Mouse (Mus musculus) limb, embryonic 14.5 days (tissue): ENCODE data around the gene BC029722. TPM values are rescaled to one million over a fixed set of nuclear protein-coding genes. Genes with fewer than 3 reads are reported as not detected.
A peak's percentile ranks its signal among the peaks of the same experiment; 100 is the strongest.

Experiments used
- ATAC-seq: fragments of 200-750 bp; cut with Nextera tagmentation; 2 replicates; pipeline ENCODE4 v1.8.0; 2017; ENCODE audit warnings: low read depth, moderate number of reproducible peaks, moderate TSS enrichment; ENCODE audit not compliant: low FRiP score
- DNase-seq: peaks from one replicate; pipeline ENCODE4 v3.0.0-alpha.2; 2015; ENCODE audit warnings: low spot score
- H3K27ac ChIP-seq: fragments of 300-500 bp; sonication (generic); replicated peaks from 2 replicates; pipeline ENCODE4 v1.5.1; 2014; ENCODE audit warnings: low read depth, mild to moderate bottlenecking, low read length, moderate library complexity, mixed read lengths
- H3K27me3 ChIP-seq: fragments of 300-500 bp; sonication (generic); 2 replicates; pipeline ENCODE4 v1.6.1; 2014; ENCODE audit warnings: low read length, mixed read lengths; ENCODE audit not compliant: control insufficient read depth, insufficient read depth
- H3K36me3 ChIP-seq: fragments of 300-500 bp; sonication (generic); 2 replicates; pipeline ENCODE4 v1.6.1; 2014; ENCODE audit warnings: mild to moderate bottlenecking, low read length, moderate library complexity, mixed read lengths; ENCODE audit not compliant: control insufficient read depth, insufficient read depth
- H3K4me1 ChIP-seq: fragments of 300-500 bp; sonication (generic); 2 replicates; pipeline ENCODE4 v1.6.1; 2014; ENCODE audit warnings: antibody characterized with exemption, low read length, mixed read lengths; ENCODE audit not compliant: control insufficient read depth, insufficient read depth
- H3K4me2 ChIP-seq: fragments of 300-500 bp; sonication (generic); replicated peaks from 2 replicates; pipeline ENCODE4 v1.6.1; 2014; ENCODE audit warnings: low read depth, mild to moderate bottlenecking, low read length, moderate library complexity; ENCODE audit not compliant: severe bottlenecking
- H3K4me3 ChIP-seq: fragments of 300-500 bp; sonication (generic); replicated peaks from 2 replicates; pipeline ENCODE4 v1.5.1; 2014; ENCODE audit warnings: low read length
- H3K9ac ChIP-seq: fragments of 300-500 bp; sonication (generic); 2 replicates; pipeline ENCODE4 v1.6.1; 2014; ENCODE audit warnings: mild to moderate bottlenecking, low read depth, low read length, moderate library complexity; ENCODE audit not compliant: severe bottlenecking
- H3K9me3 ChIP-seq: fragments of 300-500 bp; sonication (generic); 2 replicates; pipeline ENCODE4 v1.6.1; 2016; ENCODE audit warnings: low read length; ENCODE audit not compliant: control insufficient read depth
- POLR2A ChIP-seq: fragments of 200-500 bp; IDR thresholded peaks from 2 replicates; pipeline ENCODE4 v1.8.0; 2012; ENCODE audit warnings: inconsistent platforms, mild to moderate bottlenecking, moderate library complexity, borderline replicate concordance; ENCODE audit not compliant: insufficient read depth, insufficient read length; ENCODE audit errors: extremely low read depth
- WGBS: fragments of 180-500 bp; shearing (Covaris S2); extraction: QIAGEN DNeasy Blood & Tissue Kit; methylation state at CpG from one replicate; pipeline ENCODE4 v1.1.7; 2014; 5-methylcytosine and 5-hydroxymethylcytosine counted together
- polyA plus RNA-seq, 2 experiments: library from polyadenylated mRNA; depleted of rRNA in 1 of 2; stranded (reverse) in 1 of 2; unstranded in 1 of 2; fragments of >200 nt; fragmentation: Nextera tagmentation in 1 of 2; extraction: Ambion mirVana in 1 of 2; gene quantifications; 2 replicates each; pipeline versions ENCODE4 v1.2.1 to v1.2.3; 2012 to 2014

Gene BC029722
- polyA plus RNA-seq, 2 experiments = 14.1 to 20.6 TPM

GRCm38 (mm10) chr2:155774927-155775684 is 44.1 kb downstream of the BC029722 start, which contains the start of gene Mmp24:
Mmp24 (plus strand) TSS chr2:155775342.
- H3K9ac ChIP-seq = no peak within 1 kb of the TSS
- H3K27me3 ChIP-seq = peaks cover 43% of the 10 kb centered on the region
- no peak for ATAC-seq

GRCm38 (mm10) chr2:155774261-155774926 is 44.8 kb downstream of the BC029722 start:
- no peaks in the 10 kb centered on the region for H3K9me3 ChIP-seq
- H3K27ac ChIP-seq = no peak overlapping the region
- 58% methylated on average over 11 of the region's 11 CpGs for WGBS
- no peak overlapping the region for H3K4me2 ChIP-seq
- TF ChIP-seq POLR2A = no peak
- H3K4me1 ChIP-seq = 0 out of 2 replicates have a peak, but pooled peaks cover 3% of the 10 kb centered on the region
- no peak for ATAC-seq
- H3K9ac ChIP-seq = no peak overlapping the region
- DNase-seq = no peak
- peak overlapping the region; percentile 31; the same call in 1 of the 2 replicates for H3K4me3 ChIP-seq
- peaks cover 43% of the 10 kb centered on the region for H3K27me3 ChIP-seq
- no peaks in the 10 kb centered on the region for H3K36me3 ChIP-seq

More at GRCm38 (mm10) chr2:155774927-155775684, 44.1 kb downstream of the BC029722 start, which contains the start of gene Mmp24:
- WGBS = 5% methylated on average over 34 of the region's 100 CpGs
- no peak for TF ChIP-seq POLR2A
- peak within 1 kb of the TSS; percentile 89 for H3K4me2 ChIP-seq
- H3K4me3 ChIP-seq = peak within 1 kb of the TSS; percentile 38
- no peak for DNase-seq
- 0 out of 2 replicates have a peak, but pooled peaks cover 3% of the 10 kb centered on the region for H3K4me1 ChIP-seq
- no peaks in the 10 kb centered on the region for H3K9me3 ChIP-seq
- no peaks in the 10 kb centered on the region for H3K36me3 ChIP-seq
- H3K27ac ChIP-seq = no peak within 1 kb of the TSS

- 61% methylated on average over 4 of the region's 4 CpGs for WGBS
- no peaks in the 10 kb centered on the region for H3K36me3 ChIP-seq
- no peak overlapping the region for H3K4me2 ChIP-seq
- ATAC-seq (no peak), DNase-seq (no peak)
- H3K9ac ChIP-seq = no peak overlapping the region
- peaks cover 43% of the 10 kb centered on the region for H3K27me3 ChIP-seq
- H3K4me3 ChIP-seq = no peak overlapping the region
- no peaks in the 10 kb centered on the region for H3K9me3 ChIP-seq
- no peak for TF ChIP-seq POLR2A
- H3K27ac ChIP-seq = no peak overlapping the region
- H3K4me1 ChIP-seq = 0 out of 2 replicates have a peak, but pooled peaks cover 3% of the 10 kb centered on the region
These were observed 45.6 kb downstream of the BC029722 start for GRCm38 (mm10) chr2:155773664-155774063.

Other genes starting within 250 kb of the BC029722 start
- 16.3 and 21.3 TPM in 2 replicates for gene Gss, start 226.6 kb downstream of the BC029722 start, polyA plus RNA-seq (2012; rRNA removed)
- 24.9 and 28.7 TPM in 2 replicates for gene Gss, start 226.6 kb downstream of the BC029722 start, polyA plus RNA-seq (2014; fragmentation: Nextera tagmentation; extraction: Ambion mirVana)
- gene Myh7b, start 208.2 kb downstream of the BC029722 start, polyA plus RNA-seq (2012; rRNA removed) = 21.9 and 27.0 TPM in 2 replicates
- 3.6 and 5.0 TPM in 2 replicates for gene Myh7b, start 208.2 kb downstream of the BC029722 start, polyA plus RNA-seq (2014; fragmentation: Nextera tagmentation; extraction: Ambion mirVana)
- gene Trpc4ap, start 127.0 kb downstream of the BC029722 start, polyA plus RNA-seq (2012; rRNA removed) = 166 and 196 TPM in 2 replicates
- gene Trpc4ap, start 127.0 kb downstream of the BC029722 start, polyA plus RNA-seq (2014; fragmentation: Nextera tagmentation; extraction: Ambion mirVana) = 140 and 153 TPM in 2 replicates
- 36.1 and 38.5 TPM in 2 replicates for gene Edem2, start 90.0 kb downstream of the BC029722 start, polyA plus RNA-seq (2012; rRNA removed)
- 31.3 and 35.0 TPM in 2 replicates for gene Edem2, start 90.0 kb downstream of the BC029722 start, polyA plus RNA-seq (2014; fragmentation: Nextera tagmentation; extraction: Ambion mirVana)
- gene Gm17581, start 83.6 kb downstream of the BC029722 start, polyA plus RNA-seq (2012; rRNA removed) = not detected in 2 replicates
- not detected in 2 replicates for gene Gm17581, start 83.6 kb downstream of the BC029722 start, polyA plus RNA-seq (2014; fragmentation: Nextera tagmentation; extraction: Ambion mirVana)
- 6.2 and 8.2 TPM in 2 replicates for gene Procr, start 68.3 kb downstream of the BC029722 start, polyA plus RNA-seq (2012; rRNA removed)
- gene Procr, start 68.3 kb downstream of the BC029722 start, polyA plus RNA-seq (2014; fragmentation: Nextera tagmentation; extraction: Ambion mirVana) = 4.3 and 5.2 TPM in 2 replicates
- 0.30 and 0.44 TPM in 2 replicates for gene Mmp24, start 44.1 kb downstream of the BC029722 start, polyA plus RNA-seq (2012; rRNA removed)
- gene Mmp24, start 44.1 kb downstream of the BC029722 start, polyA plus RNA-seq (2014; fragmentation: Nextera tagmentation; extraction: Ambion mirVana) = 0.04 and 0.07 TPM in 2 replicates
- gene Eif6, start 7.5 kb upstream of the BC029722 start, polyA plus RNA-seq (2012; rRNA removed) = 95.8 and 98.7 TPM in 2 replicates
- gene Eif6, start 7.5 kb upstream of the BC029722 start, polyA plus RNA-seq (2014; fragmentation: Nextera tagmentation; extraction: Ambion mirVana) = 170 and 174 TPM in 2 replicates
- 1.5 and 2.0 TPM in 2 replicates for gene Fam83c, start 15.4 kb upstream of the BC029722 start, polyA plus RNA-seq (2012; rRNA removed)
- gene Fam83c, start 15.4 kb upstream of the BC029722 start, polyA plus RNA-seq (2014; fragmentation: Nextera tagmentation; extraction: Ambion mirVana) = 1.4 and 2.1 TPM in 2 replicates
- gene Uqcc1, start 110.9 kb upstream of the BC029722 start, polyA plus RNA-seq (2012; rRNA removed) = 32.6 and 42.1 TPM in 2 replicates
- gene Uqcc1, start 110.9 kb upstream of the BC029722 start, polyA plus RNA-seq (2014; fragmentation: Nextera tagmentation; extraction: Ambion mirVana) = 57.2 and 58.5 TPM in 2 replicates
- 0.13 TPM in 1 of 2 replicates, not detected in the other for gene Gm15557, start 121.3 kb upstream of the BC029722 start, polyA plus RNA-seq (2012; rRNA removed)
- gene Gm15557, start 121.3 kb upstream of the BC029722 start, polyA plus RNA-seq (2014; fragmentation: Nextera tagmentation; extraction: Ambion mirVana) = 0.17 and 0.18 TPM in 2 replicates
- gene Gdf5, start 125.9 kb upstream of the BC029722 start, polyA plus RNA-seq (2012; rRNA removed) = 40.9 and 58.7 TPM in 2 replicates
- 64.8 and 87.0 TPM in 2 replicates for gene Gdf5, start 125.9 kb upstream of the BC029722 start, polyA plus RNA-seq (2014; fragmentation: Nextera tagmentation; extraction: Ambion mirVana)
- gene Cep250, start 137.0 kb upstream of the BC029722 start, polyA plus RNA-seq (2012; rRNA removed) = 24.5 and 31.3 TPM in 2 replicates
- 19.4 and 20.1 TPM in 2 replicates for gene Cep250, start 137.0 kb upstream of the BC029722 start, polyA plus RNA-seq (2014; fragmentation: Nextera tagmentation; extraction: Ambion mirVana)
- gene 6430550D23Rik, start 188.6 kb upstream of the BC029722 start, polyA plus RNA-seq (2012; rRNA removed) = 3.7 and 4.6 TPM in 2 replicates
- 1.9 and 2.6 TPM in 2 replicates for gene 6430550D23Rik, start 188.6 kb upstream of the BC029722 start, polyA plus RNA-seq (2014; fragmentation: Nextera tagmentation; extraction: Ambion mirVana)
- gene Ergic3, start 188.6 kb upstream of the BC029722 start, polyA plus RNA-seq (2012; rRNA removed) = 261 and 271 TPM in 2 replicates
- gene Ergic3, start 188.6 kb upstream of the BC029722 start, polyA plus RNA-seq (2014; fragmentation: Nextera tagmentation; extraction: Ambion mirVana) = 264 and 273 TPM in 2 replicates
- 0.03 and 0.11 TPM in 2 replicates for gene Fer1l4, start 233.5 kb upstream of the BC029722 start, polyA plus RNA-seq (2012; rRNA removed)
- not detected in 2 replicates for gene Fer1l4, start 233.5 kb upstream of the BC029722 start, polyA plus RNA-seq (2014; fragmentation: Nextera tagmentation; extraction: Ambion mirVana)
- gene Spag4, start 245.7 kb upstream of the BC029722 start, polyA plus RNA-seq (2012; rRNA removed) = 5.7 and 7.9 TPM in 2 replicates
- gene Spag4, start 245.7 kb upstream of the BC029722 start, polyA plus RNA-seq (2014; fragmentation: Nextera tagmentation; extraction: Ambion mirVana) = 2.1 and 3.0 TPM in 2 replicates